Mouse (Mus musculus): ENCODE data around the gene Arhgap10.

- TF ChIP-seq CTCF (IDR thresholded peaks at IDR 0.05) (no peak), EP300 (IDR thresholded peaks at IDR 0.05; ENCODE audit: insufficient read depth, low read depth, low read length) (no peak)
Measured at GRCm38 (mm10) chr8:77436013-77436990, 81.5 kb downstream of the Arhgap10 start.
